Mouse (Mus musculus): ENCODE results near the gene Actl6a. TPM values are rescaled to one million over a fixed set of nuclear protein-coding genes. Genes with fewer than 3 reads are reported as not detected.
"Not testable (repeated sequence)": the region's sequence is repeated elsewhere in the genome, so short reads cannot be mapped to it uniquely, and the experiment has no call there.

The Actl6a gene
- polyA plus RNA-seq, 1 experiment from 2014 or later: 155 TPM

GRCm38 (mm10) chr3:32689567-32689999 is 16.5 kb upstream of the Actl6a start:
- 57% methylated on average over 9 of the region's 9 CpGs for WGBS

GRCm38 (mm10) chr3:32690008-32690407 is 16.1 kb upstream of the Actl6a start:
- Histone ChIP-seq H3K4me3 (ENCODE audit: low read length) (no peak overlapping the region), H3K9me3 (ENCODE audit: control insufficient read depth, low read length) (no peaks in the 10 kb centered on the region), H3K4me1 (replicated peaks; ENCODE audit: control insufficient read depth, insufficient read depth, low read length) (no peaks in the 10 kb centered on the region), H3K4me2 (ENCODE audit: low read depth, low read length) (no peak overlapping the region), H3K36me3 (ENCODE audit: control insufficient read depth, insufficient read depth, low read length) (no peaks in the 10 kb centered on the region), H3K27me3 (ENCODE audit: control insufficient read depth, insufficient read depth, low read depth, low read length) (no peaks in the 10 kb centered on the region), H3K9ac (ENCODE audit: low read length) (no peak overlapping the region), H3K27ac (ENCODE audit: low read length) (no peak overlapping the region)
- ATAC-seq (ENCODE audit: low read depth): no peak
- 74% methylated on average over 3 of the region's 3 CpGs for WGBS

More at GRCm38 (mm10) chr3:32689567-32689999, 16.5 kb upstream of the Actl6a start:
- Histone ChIP-seq H3K4me3 (ENCODE audit: low read length) (no peak overlapping the region), H3K36me3 (ENCODE audit: control insufficient read depth, insufficient read depth, low read length) (no peaks in the 10 kb centered on the region), H3K27ac (ENCODE audit: low read length) (no peak overlapping the region), H3K9ac (ENCODE audit: low read length) (no peak overlapping the region), H3K4me2 (ENCODE audit: low read depth, low read length) (no peak overlapping the region), H3K9me3 (ENCODE audit: control insufficient read depth, low read length) (no peaks in the 10 kb centered on the region), H3K4me1 (replicated peaks; ENCODE audit: control insufficient read depth, insufficient read depth, low read length) (no peaks in the 10 kb centered on the region), H3K27me3 (ENCODE audit: control insufficient read depth, insufficient read depth, low read depth, low read length) (no peaks in the 10 kb centered on the region)
- ATAC-seq (ENCODE audit: low read depth): no peak

DNA sequence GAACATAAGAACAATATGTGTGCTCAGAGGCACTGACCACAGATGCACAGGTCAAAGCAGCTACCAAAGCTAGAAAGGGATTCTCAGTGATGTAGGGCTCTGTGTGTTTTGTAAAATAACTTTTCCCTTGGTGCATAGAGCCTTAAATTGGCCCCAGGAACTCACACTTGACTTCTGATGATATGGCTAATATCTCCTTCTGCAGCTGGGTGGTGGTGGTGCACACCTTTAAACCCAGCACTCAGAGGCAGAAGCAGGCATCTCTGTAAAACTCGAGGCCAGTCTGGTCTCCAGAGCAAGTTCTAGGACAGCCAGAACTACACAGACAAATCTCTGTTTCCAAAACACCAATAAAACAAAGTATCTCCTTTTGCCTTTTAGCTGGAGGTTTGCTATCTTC is 15.2 kb upstream of the Actl6a start:
- Histone ChIP-seq H3K4me3 (ENCODE audit: low read length) (no peak overlapping the region), H3K9me3 (ENCODE audit: control insufficient read depth, low read length) (no peaks in the 10 kb centered on the region), H3K4me2 (ENCODE audit: low read depth, low read length) (no peak overlapping the region), H3K27me3 (ENCODE audit: control insufficient read depth, insufficient read depth, low read depth, low read length) (no peaks in the 10 kb centered on the region), H3K9ac (ENCODE audit: low read length) (no peak overlapping the region), H3K4me1 (replicated peaks; ENCODE audit: control insufficient read depth, insufficient read depth, low read length) (no peaks in the 10 kb centered on the region), H3K27ac (ENCODE audit: low read length) (no peak overlapping the region), H3K36me3 (ENCODE audit: control insufficient read depth, insufficient read depth, low read length) (no peaks in the 10 kb centered on the region)
- WGBS: 52% methylated on average over 1 of the region's 1 CpGs
- no peak for ATAC-seq (ENCODE audit: low read depth)

- Histone ChIP-seq H3K9ac (ENCODE audit: low read length) (no peak overlapping the region), H3K27me3 (ENCODE audit: control insufficient read depth, insufficient read depth, low read depth, low read length) (no peaks in the 10 kb centered on the region), H3K4me1 (replicated peaks; ENCODE audit: control insufficient read depth, insufficient read depth, low read length) (no peaks in the 10 kb centered on the region), H3K9me3 (ENCODE audit: control insufficient read depth, low read length) (no peaks in the 10 kb centered on the region), H3K27ac (ENCODE audit: low read length) (no peak overlapping the region), H3K4me2 (ENCODE audit: low read depth, low read length) (no peak overlapping the region), H3K36me3 (ENCODE audit: control insufficient read depth, insufficient read depth, low read length) (no peaks in the 10 kb centered on the region), H3K4me3 (ENCODE audit: low read length) (no peak overlapping the region)
- no peak for ATAC-seq (ENCODE audit: low read depth)
- WGBS: 59% methylated on average over 5 of the region's 5 CpGs
Measured at GRCm38 (mm10) chr3:32691841-32692240, 14.3 kb upstream of the Actl6a start.

DNA sequence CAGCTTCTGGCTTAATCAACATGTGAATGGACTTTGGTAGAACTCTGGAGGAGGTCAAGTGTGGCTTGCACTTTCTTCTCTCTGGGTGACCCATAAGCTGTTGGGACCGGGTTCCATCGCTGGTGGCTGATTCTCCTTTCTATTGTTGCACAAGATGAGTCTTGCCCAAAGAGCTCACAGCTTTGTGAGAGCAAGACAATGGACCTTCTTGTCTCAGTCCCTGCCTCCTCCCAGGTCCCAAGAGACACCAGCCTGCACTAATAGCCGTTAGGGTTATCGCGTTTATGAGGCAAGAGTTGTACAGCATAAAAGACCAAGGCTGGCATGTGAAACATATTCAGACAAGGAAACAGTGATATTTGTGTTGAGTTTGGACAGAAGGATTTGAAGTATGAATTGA is 11.9 kb upstream of the Actl6a start:
- no peaks in the 10 kb centered on the region for H3K36me3 ChIP-seq (ENCODE audit: control insufficient read depth, insufficient read depth, low read length)
- no peak overlapping the region for H3K4me3 ChIP-seq (ENCODE audit: low read length)
- H3K9me3 ChIP-seq (ENCODE audit: control insufficient read depth, low read length): no peaks in the 10 kb centered on the region
- no peak for ATAC-seq (ENCODE audit: low read depth)
- no peaks in the 10 kb centered on the region for H3K27me3 ChIP-seq (ENCODE audit: control insufficient read depth, insufficient read depth, low read depth, low read length)
- 60% methylated on average over 5 of the region's 5 CpGs for WGBS
- H3K27ac ChIP-seq (ENCODE audit: low read length): peak overlapping the region; percentile 30; the same call in 1 of the 2 replicates
- no peak overlapping the region for H3K9ac ChIP-seq (ENCODE audit: low read length)
- no peaks in the 10 kb centered on the region for H3K4me1 ChIP-seq (replicated peaks; ENCODE audit: control insufficient read depth, insufficient read depth, low read length)
- no peak overlapping the region for H3K4me2 ChIP-seq (ENCODE audit: low read depth, low read length)

GRCm38 (mm10) chr3:32694737-32695582 is 11.1 kb upstream of the Actl6a start:
- no peaks in the 10 kb centered on the region for H3K27me3 ChIP-seq (ENCODE audit: control insufficient read depth, insufficient read depth, low read depth, low read length)
- H3K9ac ChIP-seq (ENCODE audit: low read length): no peak overlapping the region
- no peaks in the 10 kb centered on the region for H3K9me3 ChIP-seq (ENCODE audit: control insufficient read depth, low read length)
- H3K36me3 ChIP-seq (ENCODE audit: control insufficient read depth, insufficient read depth, low read length): no peaks in the 10 kb centered on the region
- H3K4me1 ChIP-seq (replicated peaks; ENCODE audit: control insufficient read depth, insufficient read depth, low read length): no peaks in the 10 kb centered on the region
- WGBS: 54% methylated on average over 12 of the region's 12 CpGs
- peak; percentile 56 for ATAC-seq (ENCODE audit: low read depth)
- H3K27ac ChIP-seq (ENCODE audit: low read length): peak overlapping the region; percentile 30; the same call in 1 of the 2 replicates
- H3K4me2 ChIP-seq (ENCODE audit: low read depth, low read length): peak overlapping the region; percentile 7; the same call in 1 of the 2 replicates
- H3K4me3 ChIP-seq (ENCODE audit: low read length): no peak overlapping the region

DNA sequence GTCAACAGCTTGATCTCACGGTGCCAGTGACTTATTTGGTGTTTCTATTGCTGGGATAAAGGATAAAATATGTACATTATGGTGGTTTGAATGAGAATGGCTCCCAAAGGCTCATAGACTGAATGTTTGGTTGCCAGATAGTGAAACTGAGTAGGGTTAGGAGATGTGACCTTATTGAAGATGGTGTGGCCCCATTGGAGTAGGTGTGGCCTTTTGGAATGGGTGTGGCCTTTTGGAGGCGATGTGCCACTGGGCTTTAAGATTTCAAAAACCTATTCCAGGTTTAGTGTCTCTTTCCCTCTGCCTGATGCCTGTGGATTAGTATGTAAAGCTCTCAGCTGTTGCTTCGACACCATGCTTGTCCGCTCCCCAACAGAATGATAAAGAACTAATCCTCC is 10.5 kb upstream of the Actl6a start:
- no peaks in the 10 kb centered on the region for H3K36me3 ChIP-seq (ENCODE audit: control insufficient read depth, insufficient read depth, low read length)
- WGBS: 80% methylated on average over 4 of the region's 4 CpGs
- no peak overlapping the region for H3K4me3 ChIP-seq (ENCODE audit: low read length)
- ATAC-seq (ENCODE audit: low read depth): no peak
- no peak overlapping the region for H3K9ac ChIP-seq (ENCODE audit: low read length)
- no peaks in the 10 kb centered on the region for H3K9me3 ChIP-seq (ENCODE audit: control insufficient read depth, low read length)
- H3K27me3 ChIP-seq (ENCODE audit: control insufficient read depth, insufficient read depth, low read depth, low read length): no peaks in the 10 kb centered on the region
- H3K27ac ChIP-seq (ENCODE audit: low read length): no peak overlapping the region
- no peak overlapping the region for H3K4me2 ChIP-seq (ENCODE audit: low read depth, low read length)
- no peaks in the 10 kb centered on the region for H3K4me1 ChIP-seq (replicated peaks; ENCODE audit: control insufficient read depth, insufficient read depth, low read length)

DNA sequence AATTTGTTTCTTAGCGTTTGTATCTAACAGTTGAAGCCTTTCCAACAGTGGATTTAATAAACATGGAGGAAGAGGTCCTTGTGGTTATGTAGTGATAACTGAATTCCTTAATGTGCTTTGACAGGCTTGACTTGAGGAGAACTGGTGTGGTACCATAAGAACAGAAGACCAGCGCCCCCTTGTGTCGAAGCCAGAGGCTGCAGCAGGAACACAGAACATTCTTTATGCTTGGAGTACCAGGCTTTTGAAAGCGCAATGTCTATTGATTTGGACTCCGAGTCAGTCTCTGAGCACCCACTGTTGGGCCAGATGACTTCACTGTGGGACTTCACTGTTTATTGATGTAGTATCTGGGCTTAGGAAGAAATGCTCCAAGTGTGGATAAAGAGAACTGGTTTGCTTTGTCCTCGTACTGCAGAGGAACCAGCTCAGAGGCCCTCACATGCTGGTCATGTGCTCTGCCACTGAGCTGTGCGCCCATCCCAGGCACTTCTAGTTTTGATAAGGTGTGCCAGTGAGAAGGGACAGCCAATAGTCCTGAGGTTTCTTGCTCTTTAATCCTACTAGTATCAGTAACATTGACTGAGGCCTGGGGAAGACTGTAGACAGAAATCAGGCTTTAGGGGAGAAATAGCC is 7.8 kb upstream of the Actl6a start:
- 29% methylated on average over 7 of the region's 7 CpGs for WGBS
- ATAC-seq (ENCODE audit: low read depth): peak; percentile 73
- H3K9ac ChIP-seq (ENCODE audit: low read length): no peak overlapping the region
- H3K4me3 ChIP-seq (ENCODE audit: low read length): no peak overlapping the region
- H3K27ac ChIP-seq (ENCODE audit: low read length): no peak overlapping the region
- no peaks in the 10 kb centered on the region for H3K27me3 ChIP-seq (ENCODE audit: control insufficient read depth, insufficient read depth, low read depth, low read length)
- H3K4me1 ChIP-seq (replicated peaks; ENCODE audit: control insufficient read depth, insufficient read depth, low read length): no peaks in the 10 kb centered on the region
- no peaks in the 10 kb centered on the region for H3K9me3 ChIP-seq (ENCODE audit: control insufficient read depth, low read length)
- no peaks in the 10 kb centered on the region for H3K36me3 ChIP-seq (ENCODE audit: control insufficient read depth, insufficient read depth, low read length)
- H3K4me2 ChIP-seq (ENCODE audit: low read depth, low read length): no peak overlapping the region

GRCm38 (mm10) chr3:32704021-32704420 is 2.1 kb upstream of the Actl6a start:
- not testable (repeated sequence) for H3K9ac ChIP-seq (ENCODE audit: low read length); ATAC-seq (ENCODE audit: low read depth); H3K9me3 ChIP-seq (ENCODE audit: control insufficient read depth, low read length); H3K4me3 ChIP-seq (ENCODE audit: low read length); H3K27me3 ChIP-seq (ENCODE audit: control insufficient read depth, insufficient read depth, low read depth, low read length); H3K4me2 ChIP-seq (ENCODE audit: low read depth, low read length); H3K4me1 ChIP-seq (replicated peaks; ENCODE audit: control insufficient read depth, insufficient read depth, low read length); H3K27ac ChIP-seq (ENCODE audit: low read length); H3K36me3 ChIP-seq (ENCODE audit: control insufficient read depth, insufficient read depth, low read length)
- WGBS: 88% methylated on average over 6 of the region's 6 CpGs
